Mouse (Mus musculus) bone marrow, adult 2 months (tissue): ENCODE results near the gene Mipep. TPM values are rescaled to one million over a fixed set of nuclear protein-coding genes. Genes with fewer than 3 reads are reported as not detected.

Experiments
- H3K27ac ChIP-seq: fragments of 200-500 bp; 2 replicates; pipeline ENCODE4 v1.5.1; 2012; ENCODE audit warnings: low read depth, mild to moderate bottlenecking, control low read depth, inconsistent platforms, low read length; ENCODE audit not compliant: control insufficient read depth, poor library complexity, insufficient read depth
- H3K4me1 ChIP-seq: fragments of 200-500 bp; 2 replicates; pipeline ENCODE4 v1.6.1; 2011; ENCODE audit warnings: low read length; ENCODE audit not compliant: control insufficient read depth, insufficient read depth
- H3K4me3 ChIP-seq: fragments of 200-500 bp; replicated peaks from 2 replicates; pipeline ENCODE3; 2011; ENCODE audit warnings: mild to moderate bottlenecking, low read depth, low read length, control low read depth; ENCODE audit not compliant: control insufficient read depth
- CTCF ChIP-seq: fragments of 200-500 bp; IDR thresholded peaks from 2 replicates; pipeline ENCODE4 v1.5.1; 2011; ENCODE audit warnings: low read length, control low read depth; ENCODE audit not compliant: control insufficient read depth, insufficient read depth
- POLR2A ChIP-seq: fragments of 200-500 bp; IDR thresholded peaks from 2 replicates; pipeline ENCODE4 v1.6.1; 2011; ENCODE audit warnings: low read depth, mild to moderate bottlenecking, control low read depth, low read length, borderline replicate concordance; ENCODE audit not compliant: control insufficient read depth
- WGBS: fragments of 180-500 bp; shearing (Covaris S2); methylation state at CpG from one replicate; pipeline ENCODE4 v1.1.7; 2018; 5-methylcytosine and 5-hydroxymethylcytosine counted together
- polyA plus RNA-seq: library from polyadenylated mRNA; stranded (reverse); fragments of >200 nt; gene quantifications from 2 replicates; pipeline ENCODE4 v1.2.4, GENCODE M21; 2011; ENCODE audit warnings: low replicate concordance; ENCODE audit not compliant: missing spikeins, insufficient read depth, insufficient read length

Mipep gene
- polyA plus RNA-seq, 1 experiment: 3.4 TPM

DNA sequence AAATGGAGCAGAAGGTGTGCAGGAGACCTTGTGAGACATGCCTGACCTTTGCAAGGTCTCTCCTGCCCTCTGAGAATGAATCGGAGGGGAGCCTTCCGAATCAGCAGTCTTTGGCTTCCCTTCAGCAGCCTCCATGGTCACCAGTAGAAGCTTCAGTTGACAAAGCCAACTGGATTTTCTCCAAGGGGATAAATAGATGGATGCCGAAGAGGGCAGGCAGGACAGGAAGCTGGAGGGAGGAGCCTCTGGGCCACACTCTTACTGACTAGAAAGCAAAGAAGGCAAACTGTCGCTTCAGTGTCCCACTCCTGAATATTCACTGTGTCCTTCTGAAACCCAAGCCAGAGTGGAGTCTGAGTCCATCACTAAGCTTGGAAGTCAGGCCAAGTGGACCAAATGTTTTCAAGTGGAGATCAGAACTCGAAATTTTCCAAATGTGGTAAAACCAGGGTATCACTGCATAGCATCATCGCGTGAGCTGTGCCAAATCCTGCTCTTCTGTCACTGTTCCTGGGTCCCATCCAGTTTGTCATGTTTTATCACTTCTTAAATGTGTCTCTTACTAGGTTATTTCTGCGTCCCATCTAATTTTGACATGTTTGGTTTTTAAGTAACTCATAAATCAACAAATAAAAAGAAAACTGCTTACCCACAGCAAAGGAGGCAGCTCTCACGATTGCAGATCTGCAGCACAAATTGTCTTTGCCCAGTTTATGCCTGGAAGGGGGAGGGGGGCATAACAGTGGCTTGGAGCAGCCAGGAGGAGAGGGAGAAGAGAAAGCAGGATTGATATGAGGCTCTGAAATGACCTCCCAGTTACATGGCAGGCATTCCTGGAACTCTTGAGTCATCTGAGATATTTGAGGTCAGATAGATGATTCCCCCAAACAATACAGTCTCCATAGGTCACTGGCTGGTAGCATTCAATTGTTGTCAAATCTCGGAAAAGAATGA, 122.3 kb downstream of the Mipep start:
- TF ChIP-seq CTCF (no peak), POLR2A (no peak)
- 82% methylated on average over 10 of the region's 10 CpGs for WGBS
- no peaks in the 10 kb centered on the region for H3K4me1 ChIP-seq
- H3K4me3 ChIP-seq: no peak overlapping the region
- H3K27ac ChIP-seq: no peak overlapping the region

DNA sequence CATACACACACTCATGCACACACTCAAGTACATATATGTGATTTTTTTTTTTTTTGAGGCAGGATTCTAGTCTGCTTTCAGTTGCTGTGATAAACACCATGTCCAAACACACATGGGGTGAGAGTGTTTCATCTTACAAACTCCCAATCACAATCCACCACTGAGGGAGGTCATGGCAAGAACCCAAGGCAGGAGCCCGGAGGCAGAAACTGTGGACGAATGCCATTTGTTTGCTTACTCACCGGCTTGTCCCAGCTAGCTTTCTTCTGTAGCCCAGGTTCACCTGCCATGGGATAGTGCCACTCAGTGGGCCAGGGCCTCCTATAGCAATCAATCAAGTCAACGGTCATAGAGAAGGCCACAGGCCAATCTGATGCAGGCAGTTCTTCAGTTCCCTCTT, 125.0 kb downstream of the Mipep start:
- H3K4me1 ChIP-seq: no peaks in the 10 kb centered on the region
- TF ChIP-seq CTCF (no peak), POLR2A (no peak)
- H3K4me3 ChIP-seq: no peak overlapping the region
- no peak overlapping the region for H3K27ac ChIP-seq
- WGBS: 85% methylated on average over 4 of the region's 4 CpGs

GRCm38 (mm10) chr14:60910506-60911444, 126.4 kb downstream of the Mipep start:
- TF ChIP-seq CTCF (no peak), POLR2A (no peak)
- no peak overlapping the region for H3K4me3 ChIP-seq
- no peaks in the 10 kb centered on the region for H3K4me1 ChIP-seq
- whole genome bisulfite sequencing: 83% methylated on average over 12 of the region's 12 CpGs
- no peak overlapping the region for H3K27ac ChIP-seq

DNA sequence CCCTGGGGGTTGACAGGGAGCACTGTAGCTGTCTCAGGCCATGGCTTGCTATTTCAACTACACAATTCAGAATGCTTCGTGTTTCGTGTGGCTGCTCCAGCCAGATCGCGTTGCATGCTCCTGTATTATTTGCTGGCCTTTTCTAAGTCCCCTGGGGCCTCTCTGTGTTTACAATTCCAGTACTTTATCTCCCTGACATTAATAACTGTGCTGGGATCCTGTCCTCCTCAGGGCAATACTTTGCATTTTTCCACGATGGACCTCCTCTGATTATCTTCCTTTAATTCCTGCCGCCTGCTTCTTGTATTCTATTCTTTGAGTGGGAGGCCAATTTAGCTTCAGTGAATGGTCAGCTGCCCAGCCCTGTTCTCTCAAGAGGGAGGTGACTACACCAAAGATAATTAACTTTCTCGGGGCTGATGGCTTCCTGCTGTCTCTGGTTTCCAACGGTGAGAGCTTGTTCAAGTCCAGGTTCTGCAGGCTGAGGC, 128.7 kb downstream of the Mipep start:
- TF ChIP-seq POLR2A (no peak), CTCF (no peak)
- Histone ChIP-seq H3K27ac (no peak overlapping the region), H3K4me1 (peaks cover 2% of the 10 kb centered on the region; the same call in 1 of the 2 replicates), H3K4me3 (no peak overlapping the region)
- 65% methylated on average over 8 of the region's 8 CpGs for WGBS

DNA sequence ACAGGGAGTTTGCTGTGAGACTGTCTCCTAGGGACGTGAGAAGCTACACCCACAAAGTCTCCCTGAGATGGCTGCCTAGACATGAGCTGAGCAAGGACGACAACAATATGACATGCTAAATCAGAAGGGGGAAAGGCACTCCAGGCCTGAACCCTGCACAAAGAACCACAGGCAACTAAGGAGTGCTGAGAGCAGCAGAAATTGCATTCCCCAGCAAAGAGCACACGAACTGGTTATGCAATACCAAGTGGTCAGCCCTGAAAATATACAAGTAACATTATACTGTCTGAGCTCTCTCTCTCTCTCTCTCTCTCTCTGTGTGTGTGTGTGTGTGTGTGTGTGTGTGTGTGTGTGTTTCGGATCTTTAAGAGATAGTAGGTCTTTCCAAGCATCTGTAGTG, 132.3 kb downstream of the Mipep start:
- no peak overlapping the region for H3K27ac ChIP-seq
- H3K4me1 ChIP-seq: peaks cover 2% of the 10 kb centered on the region; the same call in 1 of the 2 replicates
- no peak overlapping the region for H3K4me3 ChIP-seq
- TF ChIP-seq CTCF (no peak), POLR2A (no peak)
- WGBS: 48% methylated on average over 4 of the region's 4 CpGs

DNA sequence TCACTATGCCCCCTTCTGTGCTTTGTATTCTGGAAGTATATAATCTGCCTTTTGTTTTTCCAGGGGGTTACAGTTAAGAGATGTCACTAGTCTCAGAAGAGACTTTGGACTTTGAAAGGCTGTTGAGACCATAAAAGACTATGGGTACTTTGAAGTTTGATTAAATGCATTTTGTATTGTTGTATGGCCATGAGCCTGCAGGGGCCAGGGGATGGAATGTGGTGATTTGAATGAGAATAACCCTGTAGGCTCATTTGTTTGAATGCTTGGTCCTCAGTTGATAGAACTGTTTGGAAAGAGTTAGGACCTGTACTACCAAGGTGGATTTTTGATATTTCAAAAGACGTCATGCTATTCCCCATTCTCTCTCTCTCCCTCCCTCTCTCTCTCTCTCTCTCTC, 141.6 kb downstream of the Mipep start:
- TF ChIP-seq POLR2A (no peak), CTCF (no peak)
- Histone ChIP-seq H3K4me1 (no peaks in the 10 kb centered on the region), H3K4me3 (no peak overlapping the region), H3K27ac (no peak overlapping the region)
- WGBS: 83% methylated on average over 1 of the region's 1 CpGs

GRCm38 (mm10) chr14:60935705-60936104, 151.3 kb downstream of the Mipep start:
- Histone ChIP-seq H3K4me1 (no peaks in the 10 kb centered on the region), H3K4me3 (no peak overlapping the region), H3K27ac (no peak overlapping the region)
- 67% methylated on average over 5 of the region's 5 CpGs for WGBS
- TF ChIP-seq CTCF: no peak
- TF ChIP-seq POLR2A: no peak
